Mouse (Mus musculus): ENCODE data around the gene Lrrc8c. TPM values are rescaled to one million over a fixed set of nuclear protein-coding genes. Genes with fewer than 3 reads are reported as not detected.

The Lrrc8c gene
- polyA plus RNA-seq, 1 experiment from 2014 or later: 20.1 TPM

DNA sequence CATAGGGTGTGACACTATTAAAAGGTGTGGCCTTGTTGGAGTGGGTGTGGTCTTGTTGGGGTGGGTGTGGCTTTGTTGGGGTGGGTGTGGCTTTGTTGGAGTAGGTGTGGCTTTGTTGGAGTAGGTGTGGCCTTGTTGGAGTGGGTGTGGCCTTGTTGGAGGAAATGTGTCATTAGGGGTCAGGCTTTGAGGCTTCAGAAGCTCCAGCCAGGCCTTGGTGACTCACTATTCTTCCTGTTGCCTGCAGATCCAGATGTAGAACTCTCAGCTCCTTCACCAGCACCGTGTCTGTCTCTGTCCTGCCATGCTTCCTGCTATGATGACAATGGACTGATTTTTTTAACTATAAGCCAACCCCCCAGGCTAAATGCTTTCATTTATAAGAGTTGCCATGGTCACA, 19.8 kb upstream of the Lrrc8c start:
- ATAC-seq (replicated peaks; ENCODE audit: extremely low read depth, insufficient read depth, low FRiP score): no peak
- no peaks in the 10 kb centered on the region for H3K27me3 ChIP-seq (ENCODE audit: control insufficient read depth, insufficient read depth, low read length)
- WGBS: 63% methylated on average over 1 of the region's 1 CpGs

DNA sequence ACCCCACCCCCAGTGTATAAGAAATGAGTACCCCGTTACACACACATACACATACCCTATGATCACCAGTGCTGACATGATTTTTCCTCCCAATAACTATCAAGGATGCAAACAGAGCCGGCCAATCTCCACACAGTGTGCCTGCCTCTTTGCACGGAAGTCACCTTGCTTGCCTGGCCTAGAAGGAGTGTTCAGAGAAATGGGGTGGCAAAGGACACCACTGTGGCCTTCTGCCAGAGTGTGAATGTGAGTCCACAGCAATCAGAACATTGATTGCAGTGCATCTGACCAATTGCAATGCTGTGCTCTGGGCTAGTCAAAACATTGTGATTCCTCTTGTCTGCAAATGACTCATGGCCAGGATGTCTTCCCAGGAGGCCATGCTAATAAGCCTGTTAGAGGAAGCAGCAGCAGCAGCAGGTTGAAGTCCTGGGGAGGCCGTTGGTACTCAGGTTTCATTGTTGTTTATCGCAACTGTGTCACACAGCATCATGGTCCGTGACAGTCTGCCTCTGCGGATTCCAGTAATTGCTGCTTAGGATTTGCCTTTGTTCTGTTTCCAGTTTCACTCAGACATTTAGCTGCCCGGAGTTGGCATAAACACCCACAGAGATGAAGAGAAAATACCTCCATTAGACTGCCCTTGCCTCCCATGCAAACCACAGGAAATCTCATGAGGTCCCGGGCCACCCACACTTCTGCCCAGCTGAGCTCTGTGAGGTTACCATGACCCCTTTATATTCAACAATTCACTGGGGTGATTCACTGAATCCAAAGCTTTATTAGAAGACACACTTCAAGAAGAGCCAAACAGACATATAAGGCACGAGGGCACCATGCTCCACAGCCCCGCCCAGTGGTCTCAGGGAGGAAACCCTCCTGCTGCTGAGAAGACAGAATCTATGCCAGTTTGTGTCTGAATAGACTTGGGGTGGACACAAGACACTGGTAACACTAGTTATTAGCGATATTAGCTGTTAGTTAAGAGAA, 18.8 kb upstream of the Lrrc8c start:
- ATAC-seq (replicated peaks; ENCODE audit: extremely low read depth, insufficient read depth, low FRiP score): no peak
- H3K27me3 ChIP-seq (ENCODE audit: control insufficient read depth, insufficient read depth, low read length): no peaks in the 10 kb centered on the region
- H3K4me1 ChIP-seq (ENCODE audit: control insufficient read depth, insufficient read depth, low read length): peaks cover 3% of the 10 kb centered on the region
- no peak overlapping the region for H3K4me3 ChIP-seq (ENCODE audit: low read length)
- no peak overlapping the region for H3K9ac ChIP-seq (ENCODE audit: low read length)
- no peak overlapping the region for H3K27ac ChIP-seq (ENCODE audit: low read length)
- H3K4me2 ChIP-seq (ENCODE audit: low read depth, low read length): no peak overlapping the region
- H3K9me3 ChIP-seq (replicated peaks; ENCODE audit: control insufficient read depth, low read length): peaks cover 4% of the 10 kb centered on the region; the same call in 1 of the 2 replicates
- H3K36me3 ChIP-seq (ENCODE audit: control insufficient read depth, insufficient read depth): no peaks in the 10 kb centered on the region
- WGBS: 56% methylated on average over 12 of the region's 12 CpGs

More for the DNA sequence above, 19.8 kb upstream of the Lrrc8c start:
- H3K36me3 ChIP-seq (ENCODE audit: control insufficient read depth, insufficient read depth): no peaks in the 10 kb centered on the region
- H3K4me1 ChIP-seq (ENCODE audit: control insufficient read depth, insufficient read depth, low read length): peaks cover 3% of the 10 kb centered on the region
- no peak overlapping the region for H3K4me2 ChIP-seq (ENCODE audit: low read depth, low read length)
- H3K27ac ChIP-seq (ENCODE audit: low read length): no peak overlapping the region
- no peak overlapping the region for H3K4me3 ChIP-seq (ENCODE audit: low read length)
- no peak overlapping the region for H3K9ac ChIP-seq (ENCODE audit: low read length)
- peaks cover 4% of the 10 kb centered on the region; the same call in 1 of the 2 replicates for H3K9me3 ChIP-seq (replicated peaks; ENCODE audit: control insufficient read depth, low read length)

DNA sequence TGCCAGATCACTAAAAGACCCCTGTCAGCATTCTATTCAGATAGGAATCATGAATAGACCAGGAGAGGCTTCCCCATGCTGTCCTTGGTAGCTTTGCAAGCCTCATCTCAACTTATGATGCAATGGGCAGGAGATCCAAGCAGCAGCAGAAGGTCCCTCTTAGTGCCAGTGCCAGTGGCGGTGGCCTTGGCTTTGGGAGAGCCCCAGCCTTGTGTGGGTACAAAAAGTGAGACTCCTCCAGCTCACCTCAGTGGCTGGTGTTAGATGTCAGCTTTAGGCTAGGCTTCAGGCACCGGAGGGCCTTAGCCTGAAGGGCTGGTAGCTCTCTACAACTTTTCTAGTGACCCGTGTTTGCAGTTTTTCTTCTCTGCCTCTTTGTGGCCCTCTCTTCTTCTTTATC, 18.1 kb upstream of the Lrrc8c start:
- ATAC-seq (replicated peaks; ENCODE audit: extremely low read depth, insufficient read depth, low FRiP score): no peak
- H3K27me3 ChIP-seq (ENCODE audit: control insufficient read depth, insufficient read depth, low read length): no peaks in the 10 kb centered on the region
- no peaks in the 10 kb centered on the region for H3K36me3 ChIP-seq (ENCODE audit: control insufficient read depth, insufficient read depth)
- no peak overlapping the region for H3K4me2 ChIP-seq (ENCODE audit: low read depth, low read length)
- H3K4me1 ChIP-seq (ENCODE audit: control insufficient read depth, insufficient read depth, low read length): no peaks in the 10 kb centered on the region
- no peak overlapping the region for H3K4me3 ChIP-seq (ENCODE audit: low read length)
- H3K9me3 ChIP-seq (replicated peaks; ENCODE audit: control insufficient read depth, low read length): peaks cover 4% of the 10 kb centered on the region; the same call in 1 of the 2 replicates
- WGBS: 95% methylated on average over 3 of the region's 3 CpGs
- H3K9ac ChIP-seq (ENCODE audit: low read length): no peak overlapping the region
- H3K27ac ChIP-seq (ENCODE audit: low read length): no peak overlapping the region

DNA sequence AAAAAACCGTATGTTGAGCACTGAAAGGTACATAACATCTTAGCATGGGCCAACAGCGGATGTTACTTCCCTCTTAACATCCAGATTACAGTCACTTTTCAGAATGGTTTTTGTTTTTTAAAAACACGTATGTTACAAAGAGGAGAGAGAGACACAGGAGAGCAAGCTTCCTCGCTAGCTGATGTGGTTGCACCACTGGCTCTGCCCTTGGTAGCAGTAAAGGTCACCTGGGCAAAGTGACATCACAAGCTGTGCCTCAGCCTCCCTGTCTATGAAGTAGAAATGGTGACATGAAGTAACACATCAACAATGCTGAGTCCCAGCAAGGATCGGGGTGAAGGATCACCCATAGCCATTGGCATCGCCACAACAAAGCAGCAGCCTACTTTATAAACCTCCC, 10.4 kb upstream of the Lrrc8c start:
- Histone ChIP-seq H3K9me3 (replicated peaks; ENCODE audit: control insufficient read depth, low read length) (no peaks in the 10 kb centered on the region), H3K27me3 (ENCODE audit: control insufficient read depth, insufficient read depth, low read length) (no peaks in the 10 kb centered on the region), H3K9ac (ENCODE audit: low read length) (no peak overlapping the region), H3K27ac (ENCODE audit: low read length) (no peak overlapping the region), H3K36me3 (ENCODE audit: control insufficient read depth, insufficient read depth) (no peaks in the 10 kb centered on the region), H3K4me3 (ENCODE audit: low read length) (no peak overlapping the region), H3K4me1 (ENCODE audit: control insufficient read depth, insufficient read depth, low read length) (0 out of 2 replicates have a peak, but pooled peaks cover 2% of the 10 kb centered on the region), H3K4me2 (ENCODE audit: low read depth, low read length) (no peak overlapping the region)
- ATAC-seq (replicated peaks; ENCODE audit: extremely low read depth, insufficient read depth, low FRiP score): no peak
- 90% methylated on average over 6 of the region's 6 CpGs for WGBS

DNA sequence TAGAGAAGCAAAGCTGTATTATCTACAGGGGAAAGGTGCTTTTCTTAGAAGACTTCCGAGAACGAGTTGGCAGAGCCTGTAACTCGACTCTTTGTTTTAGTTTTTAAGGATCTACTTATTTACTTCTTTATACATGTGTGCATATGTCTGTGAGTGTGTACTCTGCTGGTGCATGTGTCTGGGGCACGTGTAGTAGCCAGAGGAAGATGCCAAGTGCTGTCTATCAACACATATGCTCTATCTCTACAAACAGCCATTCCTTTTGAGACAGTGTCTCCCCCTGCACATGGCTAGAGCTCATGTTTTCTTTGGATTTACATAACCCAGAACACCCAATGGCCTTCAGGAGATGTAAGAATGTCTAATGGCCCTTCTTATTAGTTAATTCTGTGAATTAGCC, 6.9 kb upstream of the Lrrc8c start:
- no peaks in the 10 kb centered on the region for H3K36me3 ChIP-seq (ENCODE audit: control insufficient read depth, insufficient read depth)
- no peak overlapping the region for H3K4me2 ChIP-seq (ENCODE audit: low read depth, low read length)
- no peaks in the 10 kb centered on the region for H3K9me3 ChIP-seq (replicated peaks; ENCODE audit: control insufficient read depth, low read length)
- H3K27me3 ChIP-seq (ENCODE audit: control insufficient read depth, insufficient read depth, low read length): no peaks in the 10 kb centered on the region
- H3K4me3 ChIP-seq (ENCODE audit: low read length): no peak overlapping the region
- H3K4me1 ChIP-seq (ENCODE audit: control insufficient read depth, insufficient read depth, low read length): 0 out of 2 replicates have a peak, but pooled peaks cover 2% of the 10 kb centered on the region
- no peak for ATAC-seq (replicated peaks; ENCODE audit: extremely low read depth, insufficient read depth, low FRiP score)
- 39% methylated on average over 4 of the region's 4 CpGs for WGBS
- H3K9ac ChIP-seq (ENCODE audit: low read length): no peak overlapping the region
- no peak overlapping the region for H3K27ac ChIP-seq (ENCODE audit: low read length)

DNA sequence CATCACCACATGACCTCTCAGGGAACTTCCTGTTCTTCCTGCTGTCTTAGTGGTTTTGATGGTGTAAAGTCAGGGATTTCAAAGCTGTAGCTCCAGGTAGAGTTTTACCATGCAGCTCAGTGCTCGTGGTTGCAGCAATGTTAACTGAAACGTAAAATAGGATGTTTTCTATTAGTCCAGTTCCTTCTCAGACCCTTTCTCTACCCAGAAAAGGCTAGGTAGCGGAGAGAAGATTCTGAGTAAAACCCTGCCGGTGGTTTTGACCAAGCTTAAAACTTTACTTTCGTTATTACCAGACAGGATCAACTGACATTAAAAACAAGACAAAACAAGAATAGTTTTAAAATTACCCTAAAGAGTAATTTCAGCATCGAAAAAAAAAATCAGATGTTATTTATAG, 3.7 kb upstream of the Lrrc8c start:
- H3K4me3 ChIP-seq (ENCODE audit: low read length): no peak overlapping the region
- H3K9ac ChIP-seq (ENCODE audit: low read length): no peak overlapping the region
- peaks cover 6% of the 10 kb centered on the region; the same call in 1 of the 2 replicates for H3K4me1 ChIP-seq (ENCODE audit: control insufficient read depth, insufficient read depth, low read length)
- no peak overlapping the region for H3K4me2 ChIP-seq (ENCODE audit: low read depth, low read length)
- H3K9me3 ChIP-seq (replicated peaks; ENCODE audit: control insufficient read depth, low read length): no peaks in the 10 kb centered on the region
- no peaks in the 10 kb centered on the region for H3K27me3 ChIP-seq (ENCODE audit: control insufficient read depth, insufficient read depth, low read length)
- no peak overlapping the region for H3K27ac ChIP-seq (ENCODE audit: low read length)
- H3K36me3 ChIP-seq (ENCODE audit: control insufficient read depth, insufficient read depth): no peaks in the 10 kb centered on the region
- WGBS: 79% methylated on average over 6 of the region's 6 CpGs
- ATAC-seq (replicated peaks; ENCODE audit: extremely low read depth, insufficient read depth, low FRiP score): no peak

DNA sequence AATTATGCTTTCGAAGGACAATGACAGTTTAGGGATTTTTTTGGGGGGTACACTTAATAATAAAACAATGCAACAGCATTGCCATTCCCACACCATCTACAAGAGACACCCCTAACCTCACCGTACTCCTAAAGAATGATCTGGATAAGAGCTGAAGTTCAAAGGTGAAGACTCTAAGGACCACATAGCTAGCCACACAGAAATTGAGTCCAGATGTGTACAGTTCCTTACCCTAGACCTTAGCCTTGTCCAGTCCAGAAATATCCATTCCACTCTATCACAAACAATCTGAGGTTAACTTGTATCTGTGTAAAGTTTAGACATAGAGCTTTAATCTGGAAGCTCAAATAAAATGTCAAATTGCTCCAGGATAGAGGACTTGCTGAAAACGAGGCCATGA, 2.9 kb upstream of the Lrrc8c start:
- H3K27ac ChIP-seq (ENCODE audit: low read length): no peak overlapping the region
- no peak overlapping the region for H3K4me2 ChIP-seq (ENCODE audit: low read depth, low read length)
- ATAC-seq (replicated peaks; ENCODE audit: extremely low read depth, insufficient read depth, low FRiP score): no peak
- no peaks in the 10 kb centered on the region for H3K9me3 ChIP-seq (replicated peaks; ENCODE audit: control insufficient read depth, low read length)
- 53% methylated on average over 3 of the region's 3 CpGs for WGBS
- H3K36me3 ChIP-seq (ENCODE audit: control insufficient read depth, insufficient read depth): no peaks in the 10 kb centered on the region
- H3K27me3 ChIP-seq (ENCODE audit: control insufficient read depth, insufficient read depth, low read length): no peaks in the 10 kb centered on the region
- H3K9ac ChIP-seq (ENCODE audit: low read length): no peak overlapping the region
- H3K4me3 ChIP-seq (ENCODE audit: low read length): no peak overlapping the region
- peaks cover 13% of the 10 kb centered on the region for H3K4me1 ChIP-seq (ENCODE audit: control insufficient read depth, insufficient read depth, low read length)

DNA sequence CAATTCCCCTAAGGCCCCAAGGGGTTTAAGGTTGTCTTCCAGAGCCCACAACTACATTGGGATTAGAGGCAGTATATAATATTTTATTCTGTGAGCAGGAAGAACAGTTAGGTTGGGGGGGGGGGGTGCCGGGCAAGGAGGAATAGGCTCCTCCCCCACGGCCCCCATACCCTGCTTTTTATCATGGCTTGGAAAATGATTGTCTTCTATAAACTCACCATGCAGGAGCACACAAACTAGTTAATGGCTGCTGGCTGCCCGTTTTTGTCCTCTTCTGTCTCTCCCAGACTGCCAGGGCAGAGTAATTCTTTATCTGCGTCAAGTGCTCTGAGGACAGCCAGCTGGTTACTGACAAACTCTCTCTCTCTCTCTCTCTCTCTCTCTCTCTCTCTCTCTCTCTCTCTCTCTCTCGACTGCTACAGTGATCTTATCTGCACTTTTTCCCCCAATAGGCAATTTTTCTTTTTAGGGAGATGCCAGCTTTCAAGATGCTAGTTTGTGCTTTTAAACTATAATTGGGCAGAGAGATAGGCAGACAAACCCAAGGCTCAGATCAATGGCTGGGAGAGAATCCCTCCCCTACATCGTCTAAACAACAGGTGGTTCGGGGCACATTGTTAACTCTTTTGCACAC, 1.1 kb upstream of the Lrrc8c start:
- H3K4me1 ChIP-seq (ENCODE audit: control insufficient read depth, insufficient read depth, low read length): peaks cover 21% of the 10 kb centered on the region
- no peaks in the 10 kb centered on the region for H3K9me3 ChIP-seq (replicated peaks; ENCODE audit: control insufficient read depth, low read length)
- no peaks in the 10 kb centered on the region for H3K27me3 ChIP-seq (ENCODE audit: control insufficient read depth, insufficient read depth, low read length)
- peak overlapping the region; percentile 99 for H3K27ac ChIP-seq (ENCODE audit: low read length)
- peak; percentile 16; the same call in 1 of the 2 replicates for ATAC-seq (replicated peaks; ENCODE audit: extremely low read depth, insufficient read depth, low FRiP score)
- peak overlapping the region; percentile 84 for H3K9ac ChIP-seq (ENCODE audit: low read length)
- 6% methylated on average over 7 of the region's 7 CpGs for WGBS
- peak overlapping the region; percentile 78 for H3K4me2 ChIP-seq (ENCODE audit: low read depth, low read length)
- no peaks in the 10 kb centered on the region for H3K36me3 ChIP-seq (ENCODE audit: control insufficient read depth, insufficient read depth)
- H3K4me3 ChIP-seq (ENCODE audit: low read length): peak overlapping the region; percentile 70

DNA sequence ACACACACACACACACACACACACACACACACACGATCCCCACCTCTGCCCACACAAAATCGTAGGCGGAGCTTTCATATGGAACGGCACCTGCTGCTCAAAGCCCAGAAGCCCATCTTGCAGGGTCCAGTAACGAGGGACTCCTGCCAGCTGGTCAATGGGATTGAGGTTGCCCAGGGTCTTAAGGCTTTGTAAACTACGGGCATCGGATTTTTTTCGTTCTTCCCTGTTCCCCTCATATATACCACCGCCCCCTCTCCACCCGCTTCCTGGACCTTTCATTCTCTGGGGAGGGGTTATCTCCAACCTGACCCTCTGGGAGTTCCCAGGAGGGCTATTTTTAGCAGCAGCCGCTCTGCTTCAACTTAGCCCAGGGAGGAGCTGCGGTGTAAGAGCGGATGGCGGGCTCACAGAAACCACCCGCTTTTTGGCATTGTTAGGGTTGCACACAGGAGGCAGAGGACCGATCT, 527 bp upstream of the Lrrc8c start:
- Histone ChIP-seq H3K27ac (ENCODE audit: low read length) (peak overlapping the region; percentile 99), H3K9ac (ENCODE audit: low read length) (peak overlapping the region; percentile 84), H3K4me2 (ENCODE audit: low read depth, low read length) (peak overlapping the region; percentile 78), H3K27me3 (ENCODE audit: control insufficient read depth, insufficient read depth, low read length) (no peaks in the 10 kb centered on the region), H3K9me3 (replicated peaks; ENCODE audit: control insufficient read depth, low read length) (no peaks in the 10 kb centered on the region), H3K4me1 (ENCODE audit: control insufficient read depth, insufficient read depth, low read length) (peaks cover 26% of the 10 kb centered on the region), H3K4me3 (ENCODE audit: low read length) (peak overlapping the region; percentile 70), H3K36me3 (ENCODE audit: control insufficient read depth, insufficient read depth) (no peaks in the 10 kb centered on the region)
- ATAC-seq (replicated peaks; ENCODE audit: extremely low read depth, insufficient read depth, low FRiP score): peak; percentile 73
- 2% methylated on average over 16 of the region's 16 CpGs for WGBS

Measured in heart, embryonic 16.5 days (tissue).